Mouse (Mus musculus): Measurements from ENCODE around the gene Usp22.

- TF ChIP-seq CTCF (IDR thresholded peaks at IDR 0.05; ENCODE audit: low read depth): no peak
- TF ChIP-seq EP300 (IDR thresholded peaks at IDR 0.05; ENCODE audit: low read depth): no peak
These were observed 33.2 kb downstream of the Usp22 start for GRCm38 (mm10) chr11:61141693-61142092.

Data from liver, embryonic 14.5 days (tissue).